Mouse (Mus musculus) heart, postnatal 0 days (tissue): ENCODE results near the gene Fam129a.

Experiments used
- CTCF ChIP-seq: IDR thresholded peaks from 2 replicates; pipeline ENCODE4 v1.5.1; 2016; ENCODE audit warnings: antibody characterized with exemption, control low read depth, low read depth
- EP300 ChIP-seq: IDR thresholded peaks from 2 replicates; pipeline ENCODE4 v1.6.1; 2016; ENCODE audit warnings: antibody characterized with exemption, low read depth

DNA sequence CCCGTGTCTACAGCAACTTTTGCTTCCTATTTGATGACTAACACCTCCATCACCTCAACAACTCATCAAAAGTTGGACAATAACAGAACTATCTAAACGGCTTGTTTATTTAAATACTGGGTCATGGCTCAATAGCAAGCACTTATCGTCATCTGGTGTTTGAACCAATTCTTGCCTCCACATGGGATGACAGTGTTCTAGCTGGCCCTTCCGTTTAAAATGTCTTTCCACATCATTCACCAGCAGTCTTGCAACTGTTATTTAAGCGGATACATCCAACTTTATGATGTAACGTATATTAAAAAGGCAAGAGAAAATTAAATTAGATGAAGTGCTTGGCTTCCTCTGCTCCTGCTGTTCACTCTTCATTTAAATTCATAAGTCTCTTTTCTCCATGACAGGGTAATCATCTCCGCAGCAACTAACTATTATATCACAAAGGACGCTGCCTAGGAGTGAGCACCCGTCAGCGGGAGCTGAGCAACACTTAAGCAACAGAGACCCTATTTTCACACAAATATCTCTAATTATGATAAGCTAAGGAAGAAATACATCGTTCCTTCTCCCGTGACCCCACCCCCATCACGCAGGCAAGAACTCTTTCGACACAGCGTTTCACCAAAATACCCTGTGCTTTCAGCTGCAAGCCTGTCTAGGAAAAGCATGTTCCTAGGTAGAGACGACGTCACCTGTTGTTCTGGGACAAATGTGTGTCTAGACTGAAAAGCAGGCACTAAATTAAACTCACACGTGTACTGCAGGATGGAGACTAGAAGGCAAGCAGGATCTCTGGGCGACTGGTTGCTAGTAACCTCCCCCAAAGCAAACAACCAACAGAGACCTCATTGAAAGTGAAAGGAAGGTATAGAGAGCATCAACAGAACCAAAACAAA is 20.2 kb upstream of the Fam129a start:
- TF ChIP-seq EP300 = no peak
- no peak for TF ChIP-seq CTCF
